Mouse (Mus musculus): Measurements from ENCODE around the gene Mroh3.

The Mroh3 gene

GRCm38 (mm10) chr1:136156951-136157350, 55.7 kb downstream of the Mroh3 start:
- DNase-seq (ENCODE audit: low spot score): no peak

- no peak for DNase-seq (ENCODE audit: low spot score)
These were observed 56.3 kb downstream of the Mroh3 start for GRCm38 (mm10) chr1:136156304-136156703.

GRCm38 (mm10) chr1:136151371-136151770, 61.3 kb downstream of the Mroh3 start:
- no peak for DNase-seq (ENCODE audit: low spot score)

DNA sequence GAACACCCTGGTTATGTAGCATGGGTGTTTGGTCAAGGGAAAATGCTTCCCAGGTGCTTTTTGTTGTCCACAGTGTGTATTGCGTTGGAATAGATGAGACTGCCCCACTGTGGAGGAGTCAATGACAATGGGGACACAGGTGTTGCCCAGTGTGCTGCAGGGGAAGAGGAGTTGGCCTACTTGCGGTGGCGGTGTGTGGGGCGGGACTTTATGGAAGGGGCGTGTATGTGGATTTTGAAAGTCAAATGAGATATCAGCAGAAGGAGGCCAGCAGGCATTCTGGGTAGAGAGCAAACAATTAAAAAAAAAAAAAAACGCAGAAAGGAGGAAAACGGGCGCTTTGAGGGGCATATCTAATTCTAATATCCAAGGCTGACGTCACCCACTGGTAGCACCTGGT, 62.9 kb downstream of the Mroh3 start:
- DNase-seq (ENCODE audit: low spot score): no peak

GRCm38 (mm10) chr1:136143514-136143913, 69.1 kb downstream of the Mroh3 start:
- DNase-seq (ENCODE audit: low spot score): peak; percentile 65

- peak; percentile 81 for DNase-seq (ENCODE audit: low spot score)
These were observed 70.3 kb downstream of the Mroh3 start for GRCm38 (mm10) chr1:136142336-136142735.

GRCm38 (mm10) chr1:136141176-136141950, 71.3 kb downstream of the Mroh3 start:
- peak; percentile 80 for DNase-seq (ENCODE audit: low spot score)

DNA sequence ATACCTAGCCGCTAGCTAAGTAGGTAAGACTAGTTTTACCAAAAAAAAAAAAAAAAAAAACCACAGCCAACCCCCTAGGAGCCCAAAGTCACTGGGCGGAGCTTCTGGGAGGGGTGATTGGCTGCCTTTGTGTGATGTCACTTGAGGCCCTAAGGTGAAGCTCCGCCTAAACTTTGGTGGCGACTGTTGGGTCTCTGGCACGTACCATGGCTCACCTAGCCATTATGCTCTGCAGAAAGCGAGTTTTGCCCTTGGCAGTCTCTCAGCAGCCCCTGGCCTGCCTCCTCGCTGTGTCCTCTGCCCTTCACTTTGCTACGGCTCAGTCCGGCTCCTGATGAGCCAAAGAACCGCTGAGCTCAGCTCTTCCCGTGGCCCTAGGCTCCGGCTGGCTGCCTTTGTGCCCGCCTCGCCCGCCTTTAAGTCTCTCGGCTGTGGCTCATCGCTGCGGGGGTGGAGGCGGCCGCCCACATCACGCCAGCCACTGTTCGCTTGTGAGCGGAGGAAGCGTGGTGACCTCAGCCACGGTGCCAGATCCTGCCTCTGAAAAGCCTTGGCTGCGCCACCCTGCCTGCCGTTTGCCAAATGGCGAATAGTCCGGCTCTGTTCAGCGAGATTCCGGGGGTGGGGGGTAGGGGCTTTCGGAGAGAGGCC, 72.5 kb downstream of the Mroh3 start:
- peak; percentile 88 for DNase-seq (ENCODE audit: low spot score)

DNA sequence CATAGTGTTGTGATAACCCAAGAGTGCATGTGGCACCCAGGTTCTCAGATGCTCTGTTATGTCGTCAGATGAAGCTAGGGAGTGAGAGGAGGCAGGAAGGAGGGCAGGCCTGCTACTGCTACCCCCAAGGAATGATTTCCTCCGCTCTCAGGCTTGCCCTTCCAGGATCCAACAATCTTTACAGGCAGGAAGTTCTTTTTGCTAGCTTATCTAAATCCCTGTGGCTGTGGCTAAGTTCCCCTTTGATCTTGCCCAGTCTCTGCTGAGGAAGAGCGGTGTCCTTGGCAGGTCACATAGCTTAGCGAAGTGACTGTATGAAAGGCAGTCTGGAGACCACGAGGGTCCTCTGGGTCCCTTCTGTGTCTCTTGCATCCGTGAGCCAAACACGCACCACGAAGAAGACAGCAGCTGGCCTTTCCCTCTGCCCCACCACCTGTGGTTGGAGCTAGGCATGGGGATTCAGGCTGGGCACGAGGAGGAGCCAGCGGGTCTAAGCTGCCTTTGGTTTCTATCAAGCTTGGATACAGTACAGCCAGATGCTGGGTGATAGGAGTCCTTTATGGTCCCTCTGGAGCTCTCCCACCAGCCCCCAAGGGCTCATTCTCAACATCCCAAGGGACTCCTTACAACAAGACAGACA, 74.3 kb downstream of the Mroh3 start:
- no peak for DNase-seq (ENCODE audit: low spot score)

GRCm38 (mm10) chr1:136137575-136137974, 75.1 kb downstream of the Mroh3 start:
- no peak for DNase-seq (ENCODE audit: low spot score)

DNA sequence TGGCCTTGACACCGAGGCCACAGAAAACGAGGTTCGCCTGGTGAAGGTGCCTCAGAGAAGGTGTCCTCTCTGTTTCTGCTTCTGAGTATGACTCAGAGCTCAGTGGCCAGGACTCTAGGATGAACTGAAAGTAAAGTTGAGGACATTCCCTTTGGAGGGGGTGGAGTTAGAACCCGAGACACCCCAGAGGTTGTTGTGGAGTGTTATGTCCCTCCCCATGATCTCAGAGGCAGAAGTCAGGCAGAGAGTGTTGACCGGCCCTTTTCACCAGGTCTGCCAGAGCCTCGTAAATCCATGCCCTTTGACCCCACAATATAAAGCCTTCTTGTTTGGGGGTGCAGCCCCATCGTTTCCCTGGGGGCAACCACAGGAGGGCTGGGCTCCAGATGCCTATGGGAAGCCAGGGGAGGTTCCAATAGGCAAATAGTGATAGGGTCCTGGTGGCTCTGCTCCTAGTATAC, 75.5 kb downstream of the Mroh3 start:
- DNase-seq (ENCODE audit: low spot score): no peak

DNA sequence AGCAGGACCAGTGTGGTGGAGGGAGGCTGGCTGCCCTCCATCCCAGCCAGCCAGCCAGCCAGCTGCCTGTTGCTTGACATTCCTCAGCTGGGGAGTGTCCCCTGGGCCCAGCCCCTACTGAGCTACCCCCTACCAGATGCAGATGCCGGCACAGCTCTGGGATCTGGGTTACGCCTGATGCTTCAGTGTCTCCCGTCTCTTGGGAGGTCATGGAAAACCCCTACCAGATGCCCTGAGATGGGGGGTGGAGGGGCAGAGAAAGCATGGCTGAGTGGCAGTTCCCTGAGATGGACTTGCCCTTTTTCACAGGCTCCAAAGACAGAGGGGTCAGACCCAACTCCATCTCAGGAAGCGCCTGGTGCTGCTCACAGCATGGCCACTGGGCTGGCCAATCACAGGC, 76.1 kb downstream of the Mroh3 start:
- DNase-seq (ENCODE audit: low spot score): no peak

- DNase-seq (ENCODE audit: low spot score): no peak
These were observed 76.7 kb downstream of the Mroh3 start for GRCm38 (mm10) chr1:136135777-136136444.

- no peak for DNase-seq (ENCODE audit: low spot score)
These were observed 77.6 kb downstream of the Mroh3 start for GRCm38 (mm10) chr1:136135046-136135445.

DNA sequence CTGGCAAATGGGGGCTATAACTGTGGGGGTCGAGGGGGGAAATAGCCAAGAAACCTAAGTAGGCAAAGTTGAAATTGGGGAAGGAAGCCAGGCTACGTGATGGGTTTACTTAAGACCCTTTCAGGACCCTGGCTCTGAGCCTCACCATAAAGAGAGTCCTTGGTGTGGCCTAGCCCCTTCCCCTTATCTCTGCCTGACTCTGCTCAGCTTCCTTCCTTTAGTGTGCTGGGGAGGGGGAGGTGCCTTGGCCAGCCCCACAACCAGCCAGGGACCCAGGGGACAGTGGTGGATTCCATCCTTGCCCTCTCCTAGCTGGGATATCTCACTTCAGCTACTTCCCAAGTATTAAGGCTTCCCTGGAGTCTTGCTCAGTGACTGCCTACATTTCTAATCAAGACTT, 78.1 kb downstream of the Mroh3 start:
- no peak for DNase-seq (ENCODE audit: low spot score)

DNA sequence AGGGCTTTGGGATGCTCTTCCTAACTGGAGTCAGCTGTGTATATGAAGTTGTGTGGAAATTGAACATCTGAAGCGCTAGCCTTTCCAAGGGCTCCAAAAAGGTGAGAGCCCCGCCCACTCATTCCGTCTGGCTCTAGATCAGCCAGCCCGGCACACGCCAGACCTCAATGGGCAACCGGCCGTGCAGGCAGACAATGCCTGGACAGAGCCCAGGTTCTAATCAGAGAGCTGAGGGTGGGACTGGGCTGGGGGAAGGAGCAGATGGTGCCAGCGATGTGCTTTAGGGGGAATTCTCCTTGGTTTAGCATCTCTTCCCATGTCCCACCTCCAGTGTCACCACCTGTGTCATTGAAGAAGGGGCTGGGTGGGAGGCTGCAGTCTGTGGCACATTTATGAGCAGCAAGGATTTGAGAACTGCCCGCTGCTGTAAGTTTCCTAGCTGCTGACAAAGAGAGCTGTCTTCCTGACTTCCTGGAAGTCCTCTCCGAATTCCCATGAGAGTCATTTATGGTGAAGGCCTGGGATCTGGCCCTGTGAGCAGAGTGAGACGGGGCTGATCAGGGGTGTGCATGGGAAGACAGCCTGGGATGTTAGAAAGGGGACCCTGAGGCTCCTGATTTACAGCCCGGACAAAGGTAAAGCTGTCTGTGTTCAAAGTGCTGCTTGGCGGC, 78.9 kb downstream of the Mroh3 start:
- DNase-seq (ENCODE audit: low spot score): no peak

GRCm38 (mm10) chr1:136132386-136133201, 80.0 kb downstream of the Mroh3 start:
- no peak for DNase-seq (ENCODE audit: low spot score)
